Mouse (Mus musculus): ENCODE data around the gene Fjx1. TPM values are rescaled to one million over a fixed set of nuclear protein-coding genes. Genes with fewer than 3 reads are reported as not detected.

Gene Fjx1
- polyA plus RNA-seq, 1 experiment, result 5.8 TPM

DNA sequence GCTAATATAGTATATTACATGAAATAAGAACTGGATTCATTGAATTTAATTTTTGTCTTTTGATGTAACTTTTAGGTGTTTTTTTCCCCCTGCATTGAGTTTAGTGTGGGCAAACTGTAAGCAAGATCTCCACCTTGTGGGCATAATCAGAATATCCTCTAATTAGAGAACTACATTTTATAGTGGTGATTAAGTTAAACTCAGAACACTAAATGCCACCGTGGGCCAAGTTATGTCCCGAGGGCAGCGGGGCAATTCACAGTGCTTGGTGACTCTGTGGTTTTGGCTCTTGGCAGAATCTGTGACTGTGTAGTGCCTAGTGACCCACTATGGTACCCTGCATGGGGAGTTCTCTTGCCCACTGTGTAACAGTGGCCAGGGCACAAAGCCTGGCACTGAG is 1.1 kb upstream of the Fjx1 start:
- H3K27ac ChIP-seq (ENCODE audit: insufficient read depth, low read length), result no peak overlapping the region
- H3K4me1 ChIP-seq (ENCODE audit: control insufficient read depth, insufficient read depth, low read length), result 0 out of 2 replicates have a peak, but pooled peaks cover 3% of the 10 kb centered on the region
- no peak overlapping the region for H3K4me3 ChIP-seq (ENCODE audit: insufficient read depth, low read length)
- TF ChIP-seq CTCF (IDR thresholded peaks at IDR 0.05; ENCODE audit: borderline replicate concordance, insufficient read depth, low read length), result no peak
- no peak for TF ChIP-seq POLR2A (IDR thresholded peaks at IDR 0.05; ENCODE audit: low read depth, low read length)

DNA sequence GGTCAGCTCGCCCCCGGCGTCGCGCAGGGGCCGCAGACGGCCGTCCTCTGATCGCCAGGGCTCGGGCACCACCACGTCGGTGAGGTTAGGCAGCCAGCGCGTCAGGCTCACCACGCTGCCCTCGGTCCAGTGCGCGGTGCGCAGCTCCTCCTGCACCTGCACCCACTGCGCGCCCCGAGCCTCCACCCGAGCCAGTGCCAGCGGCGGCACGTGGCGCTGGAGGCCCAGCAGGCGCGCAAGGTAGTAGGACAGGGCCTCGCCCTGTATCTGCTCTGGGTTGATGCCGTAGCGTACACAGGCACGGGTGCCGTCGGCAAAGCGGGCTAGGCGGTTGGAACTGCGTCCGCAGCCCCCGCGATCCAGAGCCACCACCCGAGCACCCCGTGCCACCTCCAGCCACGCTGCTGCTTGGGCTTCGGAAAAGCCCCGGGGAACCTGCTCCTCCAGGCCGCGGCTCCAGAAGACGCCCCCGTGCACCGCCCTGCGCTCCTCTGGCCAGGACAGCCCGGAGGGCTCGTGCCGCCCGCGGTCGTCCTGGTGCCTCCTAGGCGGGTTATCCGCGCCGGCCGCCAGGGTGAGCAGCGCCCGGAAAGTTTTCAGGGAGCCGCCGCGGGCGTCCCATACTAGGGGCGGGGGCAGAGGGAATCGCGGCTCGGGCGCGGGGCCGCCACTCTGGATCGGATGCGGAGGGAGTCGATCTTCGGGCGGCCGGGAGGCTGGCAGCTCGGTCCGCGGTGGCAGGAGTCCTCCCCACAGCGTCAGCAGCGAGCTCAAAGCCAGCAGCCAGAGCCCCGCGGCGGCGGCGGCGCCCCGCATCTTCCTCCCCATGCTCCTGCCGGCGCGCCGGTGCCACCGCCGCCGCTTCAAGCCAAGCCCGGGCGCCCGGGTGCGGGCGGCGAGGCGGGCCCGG is 1.3 kb downstream of the Fjx1 start:
- Histone ChIP-seq H3K4me3 (ENCODE audit: insufficient read depth, low read length) (peak overlapping the region; percentile 46), H3K27ac (ENCODE audit: insufficient read depth, low read length) (no peak overlapping the region), H3K4me1 (ENCODE audit: control insufficient read depth, insufficient read depth, low read length) (0 out of 2 replicates have a peak, but pooled peaks cover 3% of the 10 kb centered on the region)
- TF ChIP-seq CTCF (IDR thresholded peaks at IDR 0.05; ENCODE audit: borderline replicate concordance, insufficient read depth, low read length), result no peak

DNA sequence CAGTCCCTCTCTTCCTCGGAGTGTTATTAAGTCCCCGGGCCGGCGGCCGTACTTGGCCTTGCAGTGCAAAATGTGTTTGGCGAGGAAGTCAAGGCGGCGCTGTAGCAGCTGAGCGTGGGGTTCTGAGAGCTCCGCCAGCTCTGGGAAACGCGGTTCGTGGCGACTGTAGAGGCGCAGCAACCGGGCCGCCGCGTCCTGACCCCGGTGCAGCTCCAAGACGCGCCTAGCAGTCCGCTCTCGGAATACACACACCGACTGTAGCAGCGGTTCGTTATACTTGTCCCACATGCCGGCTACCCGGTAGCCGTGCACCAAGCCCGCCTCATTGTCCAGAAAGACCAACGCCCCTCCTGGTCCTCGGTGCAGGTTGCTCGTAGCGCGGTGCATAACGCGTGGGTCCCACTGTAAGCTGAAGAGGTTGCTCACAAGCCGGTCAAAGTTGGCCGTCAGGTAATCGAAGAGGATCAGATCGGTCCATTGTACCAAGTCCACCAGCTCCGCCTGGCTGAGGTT is 2.0 kb downstream of the Fjx1 start:
- peak overlapping the region; percentile 46 for H3K4me3 ChIP-seq (ENCODE audit: insufficient read depth, low read length)
- no peak overlapping the region for H3K27ac ChIP-seq (ENCODE audit: insufficient read depth, low read length)
- 0 out of 2 replicates have a peak, but pooled peaks cover 3% of the 10 kb centered on the region for H3K4me1 ChIP-seq (ENCODE audit: control insufficient read depth, insufficient read depth, low read length)
- no peak for TF ChIP-seq POLR2A (IDR thresholded peaks at IDR 0.05; ENCODE audit: low read depth, low read length)
- TF ChIP-seq CTCF (IDR thresholded peaks at IDR 0.05; ENCODE audit: borderline replicate concordance, insufficient read depth, low read length), result peak; percentile 26; the same call in 1 of the 2 replicates

DNA sequence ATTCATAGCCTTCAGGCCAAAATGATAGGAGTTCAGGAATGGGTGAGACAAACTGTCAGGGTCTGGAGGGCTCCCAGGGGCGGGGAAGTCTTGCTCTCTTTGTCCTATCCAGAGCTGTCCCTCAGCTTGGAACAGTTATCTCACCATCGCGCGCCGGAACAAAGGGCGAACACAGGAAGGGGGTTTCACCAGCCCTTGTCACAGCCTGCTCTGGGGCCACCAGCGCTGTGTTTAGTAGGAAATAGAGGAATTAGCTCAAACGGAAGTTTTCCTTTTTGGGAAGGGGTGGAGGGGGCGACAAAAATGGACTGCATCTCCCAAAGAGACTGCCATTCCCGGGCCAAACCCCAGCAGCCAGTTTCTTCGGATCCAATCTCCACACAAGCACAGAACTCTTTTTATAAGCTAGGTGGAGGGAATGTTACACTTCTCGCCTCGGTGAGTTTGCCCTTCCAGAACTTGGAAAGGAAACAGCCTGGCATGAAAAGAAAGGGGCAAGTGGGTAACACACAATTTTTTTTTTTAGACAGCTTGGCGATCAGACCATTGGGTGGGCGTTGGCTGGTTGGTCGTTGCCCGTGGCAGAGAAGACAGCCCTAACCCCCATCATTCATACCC is 2.6 kb downstream of the Fjx1 start:
- TF ChIP-seq POLR2A (IDR thresholded peaks at IDR 0.05; ENCODE audit: low read depth, low read length), result no peak
- TF ChIP-seq CTCF (IDR thresholded peaks at IDR 0.05; ENCODE audit: borderline replicate concordance, insufficient read depth, low read length), result no peak
- H3K27ac ChIP-seq (ENCODE audit: insufficient read depth, low read length), result no peak overlapping the region
- H3K4me3 ChIP-seq (ENCODE audit: insufficient read depth, low read length), result peak overlapping the region; percentile 46
- 0 out of 2 replicates have a peak, but pooled peaks cover 3% of the 10 kb centered on the region for H3K4me1 ChIP-seq (ENCODE audit: control insufficient read depth, insufficient read depth, low read length)

DNA sequence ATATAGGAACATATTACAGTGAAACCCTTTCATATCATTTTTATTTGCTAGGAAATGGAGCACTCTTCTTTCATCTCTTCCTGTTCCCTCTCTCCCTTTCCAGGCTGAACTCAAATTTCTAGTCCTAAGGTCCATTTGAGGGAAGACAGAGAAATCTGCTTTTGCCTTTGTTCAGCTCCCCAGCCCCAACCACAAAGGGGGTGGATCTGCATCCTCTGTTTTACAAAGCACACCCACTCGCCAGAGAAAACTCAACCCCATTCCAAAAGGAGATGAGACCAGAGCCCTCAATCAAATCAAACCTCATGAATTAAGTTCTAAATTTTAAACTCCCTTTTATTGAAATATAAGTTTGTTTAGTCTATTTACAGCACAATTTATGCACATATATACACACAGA is 3.2 kb downstream of the Fjx1 start:
- TF ChIP-seq CTCF (IDR thresholded peaks at IDR 0.05; ENCODE audit: borderline replicate concordance, insufficient read depth, low read length) (no peak), POLR2A (IDR thresholded peaks at IDR 0.05; ENCODE audit: low read depth, low read length) (no peak)
- no peak overlapping the region for H3K4me3 ChIP-seq (ENCODE audit: insufficient read depth, low read length)
- H3K4me1 ChIP-seq (ENCODE audit: control insufficient read depth, insufficient read depth, low read length), result 0 out of 2 replicates have a peak, but pooled peaks cover 3% of the 10 kb centered on the region
- H3K27ac ChIP-seq (ENCODE audit: insufficient read depth, low read length), result no peak overlapping the region

DNA sequence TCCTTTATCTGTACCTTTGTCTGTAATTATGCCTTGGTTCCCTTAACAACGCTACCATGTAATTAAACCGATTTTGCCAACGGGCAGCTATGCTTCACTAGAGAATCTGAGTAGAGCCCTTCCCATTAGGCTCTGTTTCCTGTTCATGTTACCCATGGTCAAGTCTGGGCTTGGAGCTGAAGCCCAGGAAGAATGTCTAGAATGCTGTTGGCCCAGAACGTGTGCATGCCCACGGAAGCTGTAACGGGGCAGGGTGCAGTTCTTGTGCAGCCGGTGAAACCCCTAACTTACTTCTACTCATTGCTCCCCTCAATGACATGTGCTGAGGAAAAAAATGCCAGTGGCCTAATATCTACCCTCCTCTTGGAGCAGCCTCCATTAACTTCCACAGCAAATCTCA is 4.5 kb downstream of the Fjx1 start:
- Histone ChIP-seq H3K27ac (ENCODE audit: insufficient read depth, low read length) (no peak overlapping the region), H3K4me1 (ENCODE audit: control insufficient read depth, insufficient read depth, low read length) (0 out of 2 replicates have a peak, but pooled peaks cover 3% of the 10 kb centered on the region), H3K4me3 (ENCODE audit: insufficient read depth, low read length) (no peak overlapping the region)
- no peak for TF ChIP-seq CTCF (IDR thresholded peaks at IDR 0.05; ENCODE audit: borderline replicate concordance, insufficient read depth, low read length)

DNA sequence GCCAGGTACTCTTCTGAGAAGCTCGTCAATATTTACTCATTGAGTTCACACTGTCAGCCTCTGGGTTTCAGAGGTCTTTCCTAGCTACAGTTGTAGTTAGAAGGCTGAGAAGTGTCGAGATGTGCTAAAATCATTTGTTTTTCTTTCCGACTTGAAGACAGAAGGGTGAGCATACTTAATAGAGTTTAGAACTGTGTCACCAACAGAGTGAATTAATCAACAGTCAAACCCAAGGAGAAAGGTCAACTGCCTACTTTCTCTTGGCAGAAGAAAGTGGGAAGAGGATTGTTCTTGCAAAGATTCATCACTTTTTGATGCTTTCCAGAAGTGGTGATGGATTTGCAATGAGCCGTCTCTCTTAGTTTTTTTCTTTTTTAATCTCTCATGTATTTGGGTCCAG is 5.4 kb downstream of the Fjx1 start:
- Histone ChIP-seq H3K27ac (ENCODE audit: insufficient read depth, low read length) (no peak overlapping the region), H3K4me3 (ENCODE audit: insufficient read depth, low read length) (no peak overlapping the region), H3K4me1 (ENCODE audit: control insufficient read depth, insufficient read depth, low read length) (0 out of 2 replicates have a peak, but pooled peaks cover 3% of the 10 kb centered on the region)
- TF ChIP-seq POLR2A (IDR thresholded peaks at IDR 0.05; ENCODE audit: low read depth, low read length), result no peak
- no peak for TF ChIP-seq CTCF (IDR thresholded peaks at IDR 0.05; ENCODE audit: borderline replicate concordance, insufficient read depth, low read length)

DNA sequence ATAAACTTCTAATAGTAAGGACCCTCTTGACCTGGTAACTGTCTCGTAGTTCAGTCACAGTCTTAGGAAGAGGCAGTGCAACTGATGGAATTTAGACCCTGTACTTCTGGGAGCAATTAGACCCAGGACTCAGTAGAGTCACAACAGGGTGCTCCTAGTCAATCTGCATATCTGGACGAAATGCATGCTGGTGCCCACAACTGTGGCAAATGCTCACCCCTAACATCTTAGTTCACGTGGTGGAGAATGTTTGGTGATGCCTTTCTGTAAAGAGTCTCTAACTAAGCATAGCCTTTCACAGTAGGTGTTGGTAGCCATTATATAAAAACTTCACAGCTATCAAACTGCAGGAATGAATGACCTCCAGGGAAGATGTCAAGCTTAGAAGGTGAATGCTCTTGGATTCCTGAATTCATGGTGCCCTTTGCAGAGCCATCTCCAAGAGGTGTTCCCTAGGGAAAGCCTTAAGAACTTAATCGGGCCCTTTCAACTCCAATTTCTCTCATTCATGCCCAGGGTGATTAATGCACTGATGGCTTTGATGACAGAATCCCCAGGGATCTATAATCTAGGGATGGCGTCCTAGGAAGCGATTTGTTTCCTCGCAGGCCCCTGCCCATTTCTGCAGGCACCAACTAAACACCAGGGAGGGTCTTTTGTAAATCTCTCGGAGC is 14.8 kb downstream of the Fjx1 start:
- Histone ChIP-seq H3K27ac (ENCODE audit: insufficient read depth, low read length) (no peak overlapping the region), H3K4me1 (ENCODE audit: control insufficient read depth, insufficient read depth, low read length) (no peaks in the 10 kb centered on the region), H3K4me3 (ENCODE audit: insufficient read depth, low read length) (no peak overlapping the region)
- TF ChIP-seq POLR2A (IDR thresholded peaks at IDR 0.05; ENCODE audit: low read depth, low read length), result no peak
- TF ChIP-seq CTCF (IDR thresholded peaks at IDR 0.05; ENCODE audit: borderline replicate concordance, insufficient read depth, low read length), result no peak

DNA sequence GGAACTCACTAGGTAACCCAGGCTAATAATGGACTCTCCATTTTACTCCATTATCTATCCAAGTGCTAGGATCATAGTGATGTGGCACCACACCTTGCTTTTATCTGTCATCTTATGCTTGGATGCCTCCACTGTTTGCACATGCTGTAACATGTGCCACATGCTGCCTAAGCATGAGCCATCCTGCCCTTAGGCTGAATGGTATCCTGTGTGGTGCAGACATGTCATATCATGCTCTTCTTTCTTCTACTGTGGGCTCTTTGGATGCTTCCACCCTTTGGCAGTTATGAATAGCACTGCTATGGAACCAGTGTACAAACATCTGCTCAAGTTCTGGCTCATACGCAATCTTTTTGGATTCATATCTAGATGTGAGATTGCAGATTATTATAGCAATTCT is 18.4 kb downstream of the Fjx1 start:
- Histone ChIP-seq H3K27ac (ENCODE audit: insufficient read depth, low read length) (no peak overlapping the region), H3K4me1 (ENCODE audit: control insufficient read depth, insufficient read depth, low read length) (no peaks in the 10 kb centered on the region), H3K4me3 (ENCODE audit: insufficient read depth, low read length) (no peak overlapping the region)
- TF ChIP-seq POLR2A (IDR thresholded peaks at IDR 0.05; ENCODE audit: low read depth, low read length) (no peak), CTCF (IDR thresholded peaks at IDR 0.05; ENCODE audit: borderline replicate concordance, insufficient read depth, low read length) (no peak)

All from embryonic fibroblast, embryonic 13.5 days (primary cell).